ENCODE assay signal across 12 mouse cellular contexts in the genomic region with DNA sequence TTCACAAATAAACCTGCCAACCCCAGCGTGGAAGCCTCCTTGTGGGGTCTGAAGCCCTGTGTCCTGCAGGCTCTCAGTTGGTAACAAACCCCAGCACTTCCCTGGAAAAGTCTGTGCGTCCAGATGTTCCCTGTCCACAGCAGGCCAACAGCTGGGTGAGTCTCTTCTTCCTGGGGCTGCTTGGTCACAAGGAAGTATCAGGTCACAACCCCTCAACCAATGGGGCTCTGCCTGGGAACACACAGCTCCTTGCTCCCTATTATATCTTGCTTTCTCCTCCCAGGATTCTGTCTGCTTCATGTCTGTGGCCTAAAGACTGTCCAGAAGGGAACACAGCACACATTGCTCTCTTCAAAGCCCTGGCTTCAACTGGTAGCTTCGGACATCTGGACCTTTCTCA. TPM values are rescaled to one million over a fixed set of nuclear protein-coding genes. Genes with fewer than 3 reads are reported as not detected.
DNase-seq lines count a peak whose midpoint lies in the region; ATAC-seq and TF ChIP-seq lines count a peak whose summit lies in the region.
"Had no signal": no experiment of that assay in that cellular context is flagged by ENCODE, and none has a peak within 500 bp of the region (broad histone marks: within the 10 kb centered on the region; RNA-seq: fewer than 3 reads in every experiment).

No protein-coding gene starts in this region.

- DNase-seq in kidney, adult 11 months, result peak; percentile 59
- no peak for DNase-seq in kidney, adult 18-20 months
- DNase-seq in kidney, adult 2 months, result peak; percentile 56
- DNase-seq in layer of hippocampus, adult 2 months (ENCODE audit: low spot score in 2 of 2), result no peak
- no peak for DNase-seq in adrenal gland, postnatal 14 days
- DNase-seq in urinary bladder, postnatal 25 days (ENCODE audit: low spot score), result no peak
- DNase-seq: cerebellum, postnatal 14 days had no signal

- no peaks in the 10 kb centered on the region for H3K36me3 ChIP-seq in kidney, adult 2 months (ENCODE audit: control insufficient read depth, insufficient read depth, low read length)
- no peaks in the 10 kb centered on the region for H3K36me3 ChIP-seq in limb, embryonic 15.5 days
- no peaks in the 10 kb centered on the region for H3K36me3 ChIP-seq in stomach, embryonic 14.5 days (ENCODE audit: control insufficient read depth, insufficient read depth, low read length)

- H3K9me3 ChIP-seq in limb, embryonic 15.5 days, result no peaks in the 10 kb centered on the region
- H3K9me3 ChIP-seq in stomach, embryonic 14.5 days (ENCODE audit: control insufficient read depth, low read depth, low read length), result peaks cover 3% of the 10 kb centered on the region; the same call in 1 of the 2 replicates

- TF ChIP-seq POLR2A in kidney, adult 2 months (IDR thresholded peaks at IDR 0.05; ENCODE audit: low read depth, low read length), result no peak

- TF ChIP-seq CTCF in kidney, adult 2 months (conservative IDR thresholded peaks at IDR 0.05; ENCODE audit: insufficient read depth, insufficient read length, low read depth, low read length), result no peak
- no peak for TF ChIP-seq CTCF in layer of hippocampus, adult 2 months (conservative IDR thresholded peaks at IDR 0.05)

- ATAC-seq in limb, embryonic 15.5 days (ENCODE audit: insufficient number of reproducible peaks, low FRiP score, low TSS enrichment, low read depth), result no peak
- peak; percentile 35; the same call in 1 of the 2 replicates for ATAC-seq in stomach, embryonic 14.5 days (ENCODE audit: insufficient number of reproducible peaks, insufficient read depth, low FRiP score, low read depth)
- ATAC-seq: hindbrain, embryonic 16.5 days had no signal

- no peaks in the 10 kb centered on the region for H3K27me3 ChIP-seq in kidney, adult 2 months (replicated peaks; ENCODE audit: control insufficient read depth, insufficient read depth, low read length)
- no peaks in the 10 kb centered on the region for H3K27me3 ChIP-seq in limb, embryonic 15.5 days
- H3K27me3 ChIP-seq in stomach, embryonic 14.5 days (ENCODE audit: control insufficient read depth, insufficient read depth, low read length), result no peaks in the 10 kb centered on the region

- no peak overlapping the region for H3K4me2 ChIP-seq in limb, embryonic 15.5 days
- 0 out of 2 replicates have a peak overlapping the region, but pooled peaks have one; percentile 4 for H3K4me2 ChIP-seq in stomach, embryonic 14.5 days (replicated peaks; ENCODE audit: low read depth, low read length)

- no peak overlapping the region for H3K4me3 ChIP-seq in kidney, adult 2 months (ENCODE audit: insufficient read depth, low read depth, low read length)
- no peak overlapping the region for H3K4me3 ChIP-seq in limb, embryonic 15.5 days
- no peak overlapping the region for H3K4me3 ChIP-seq in stomach, embryonic 14.5 days (ENCODE audit: low read depth, low read length)
- no peak overlapping the region for H3K4me3 ChIP-seq in layer of hippocampus, adult 2 months

- peak overlapping the region; percentile 24; the same call in 1 of the 2 replicates for H3K27ac ChIP-seq in kidney, adult 2 months (ENCODE audit: insufficient read depth, low read depth, low read length)
- H3K27ac ChIP-seq in limb, embryonic 15.5 days, result 0 out of 2 replicates have a peak overlapping the region, but pooled peaks have one; percentile 57
- H3K27ac ChIP-seq in stomach, embryonic 14.5 days (ENCODE audit: low read length), result peak overlapping the region; percentile 76; the same call in 1 of the 2 replicates
- H3K27ac ChIP-seq in layer of hippocampus, adult 2 months, result no peak overlapping the region
- H3K27ac ChIP-seq: macrophage had no signal

- no peak overlapping the region for H3K9ac ChIP-seq in limb, embryonic 15.5 days
- H3K9ac ChIP-seq in stomach, embryonic 14.5 days (replicated peaks; ENCODE audit: low read depth, low read length), result no peak overlapping the region; the same call in 1 of the 2 replicates

- no peaks in the 10 kb centered on the region for H3K4me1 ChIP-seq in kidney, adult 2 months (ENCODE audit: control insufficient read depth, insufficient read depth, low read length)
- H3K4me1 ChIP-seq in limb, embryonic 15.5 days, result peaks cover 37% of the 10 kb centered on the region
- peaks cover 30% of the 10 kb centered on the region for H3K4me1 ChIP-seq in stomach, embryonic 14.5 days (ENCODE audit: control insufficient read depth, insufficient read depth, low read length)

- 74% methylated on average over 3 of the region's 3 CpGs for WGBS in kidney, adult 2 months
- 53% methylated on average over 3 of the region's 3 CpGs for WGBS in limb, embryonic 15.5 days
- 37% methylated on average over 3 of the region's 3 CpGs for WGBS in stomach, embryonic 14.5 days

RNA-seq across cellular contexts. Expression of a gene that starts 9.2 kb away (rescaled TPM):
- polyA plus RNA-seq in kidney, adult 2 months (2012; rRNA removed), result 8.3 and 11.2 TPM in 2 replicates
- 35.7 and 44.6 TPM in 2 replicates for polyA plus RNA-seq in limb, embryonic 15.5 days (2015; fragmentation: Nextera tagmentation; extraction: Ambion mirVana)
- 26.6 and 28.1 TPM in 2 replicates for polyA plus RNA-seq in stomach, embryonic 14.5 days (2014; fragmentation: Nextera tagmentation; extraction: Ambion mirVana)
- total RNA-seq in layer of hippocampus, adult 2 months (2021), result under 1 TPM; 0.72 to 0.81 TPM
- 17.1 and 20.4 TPM in 2 replicates for total RNA-seq in adrenal gland, postnatal 14 days (2021)
- total RNA-seq: monocyte, adult 5-6 weeks had no signal
- polyA plus RNA-seq: macrophage had no signal

RNA-seq across cellular contexts. Expression of a gene that starts 59.6 kb away (rescaled TPM):
- 2.9 and 4.0 TPM in 2 replicates for polyA plus RNA-seq in kidney, adult 2 months (2012; rRNA removed)
- 0.73 and 1.1 TPM in 2 replicates for polyA plus RNA-seq in limb, embryonic 15.5 days (2015; fragmentation: Nextera tagmentation; extraction: Ambion mirVana)
- polyA plus RNA-seq in stomach, embryonic 14.5 days (2014; fragmentation: Nextera tagmentation; extraction: Ambion mirVana), result 2.1 and 2.5 TPM in 2 replicates
- total RNA-seq in layer of hippocampus, adult 2 months (2021), result 100 to 1,000 TPM; 103 to 105 TPM
- 16.4 and 22.1 TPM in 2 replicates for total RNA-seq in adrenal gland, postnatal 14 days (2021)

Comparison
In these comparisons a context has a peak if more than half of its experiments do, and no peak if none do; other contexts are left out.
1. DNase-seq: peak in kidney, adult 11 months (single experiment) and kidney, adult 2 months (single experiment); none in kidney, adult 18-20 months (single experiment), layer of hippocampus, adult 2 months (0 of 2), adrenal gland, postnatal 14 days (single experiment) and urinary bladder, postnatal 25 days (single experiment).